Mouse (Mus musculus) brain, embryonic 14.5 days (tissue): ENCODE measurements at regions not wholly inside any gene's neighbourhood (a gene's known extent, or its start where the extent isn't known, plus 50 kb on each side); places are given as distances from the start of the nearest gene placed in this dataset.
"Not testable (repeated sequence)": the region's sequence is repeated elsewhere in the genome, so short reads cannot be mapped to it uniquely, and the experiment has no call there.

ENCODE experiments used
- DNase-seq: peaks from one replicate; pipeline ENCODE4 v3.0.0-alpha.2; 2011; ENCODE audit warnings: low read depth
- CTCF ChIP-seq: fragments of 200-500 bp; IDR thresholded peaks from 2 replicates; pipeline ENCODE4 v1.5.1; 2012; ENCODE audit warnings: inconsistent platforms, mild to moderate bottlenecking, moderate library complexity, borderline replicate concordance; ENCODE audit not compliant: insufficient read depth, insufficient read length; ENCODE audit errors: extremely low read depth
- POLR2A ChIP-seq: fragments of 200-500 bp; IDR thresholded peaks from 2 replicates; pipeline ENCODE4 v1.6.1; 2012; ENCODE audit warnings: mild to moderate bottlenecking, inconsistent platforms, borderline replicate concordance; ENCODE audit not compliant: poor library complexity, insufficient read depth, insufficient read length, severe bottlenecking; ENCODE audit errors: extremely low read depth

GRCm38 (mm10) chr10:111594651-111595050, 88.6 kb downstream of the Phlda1 start:
- TF ChIP-seq CTCF: no peak
- TF ChIP-seq POLR2A: no peak
- DNase-seq: peak; percentile 32

DNA sequence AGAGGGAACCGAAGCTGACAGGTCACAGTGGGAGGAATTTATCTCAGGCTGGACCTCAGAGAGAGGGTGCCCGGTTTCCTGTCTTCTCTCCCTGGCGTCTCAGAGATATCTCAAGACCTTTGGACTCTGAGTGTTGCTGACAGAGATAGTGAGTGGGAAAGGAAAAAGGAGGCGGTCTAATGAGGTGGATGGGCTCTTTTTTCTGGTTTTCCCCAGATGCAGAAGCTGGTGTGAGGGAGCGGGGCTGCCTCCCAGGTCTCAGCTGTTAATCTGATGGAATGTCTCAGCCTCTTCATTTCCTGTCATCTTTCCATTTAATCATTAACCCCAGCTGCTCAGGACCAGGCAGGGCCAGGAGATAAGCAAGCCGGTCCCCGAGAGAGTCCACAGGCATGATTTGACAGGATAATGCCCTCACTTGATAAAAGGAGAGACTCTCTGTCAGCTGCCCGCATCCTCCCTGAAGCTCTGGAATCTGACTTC, 89.5 kb downstream of the Phlda1 start:
- TF ChIP-seq POLR2A (no peak), CTCF (no peak)
- DNase-seq: peak; percentile 54

- DNase-seq: no peak
- TF ChIP-seq CTCF (no peak), POLR2A (no peak)
These were observed 92.6 kb downstream of the Phlda1 start for GRCm38 (mm10) chr10:111598650-111599049.

GRCm38 (mm10) chr10:111599297-111600250, 93.5 kb downstream of the Phlda1 start:
- DNase-seq: peak; percentile 36
- no peak for TF ChIP-seq POLR2A
- no peak for TF ChIP-seq CTCF

- DNase-seq: no peak
- no peak for TF ChIP-seq CTCF
- TF ChIP-seq POLR2A: no peak
These were observed 94.2 kb downstream of the Phlda1 start for GRCm38 (mm10) chr10:111600251-111600620.

- peak; percentile 90 for DNase-seq
- TF ChIP-seq POLR2A: no peak
- no peak for TF ChIP-seq CTCF
These were observed 94.6 kb downstream of the Phlda1 start for GRCm38 (mm10) chr10:111600677-111601099.

- TF ChIP-seq CTCF (no peak), POLR2A (no peak)
- DNase-seq: no peak
These were observed 97.1 kb downstream of the Phlda1 start for GRCm38 (mm10) chr10:111603166-111603565.

DNA sequence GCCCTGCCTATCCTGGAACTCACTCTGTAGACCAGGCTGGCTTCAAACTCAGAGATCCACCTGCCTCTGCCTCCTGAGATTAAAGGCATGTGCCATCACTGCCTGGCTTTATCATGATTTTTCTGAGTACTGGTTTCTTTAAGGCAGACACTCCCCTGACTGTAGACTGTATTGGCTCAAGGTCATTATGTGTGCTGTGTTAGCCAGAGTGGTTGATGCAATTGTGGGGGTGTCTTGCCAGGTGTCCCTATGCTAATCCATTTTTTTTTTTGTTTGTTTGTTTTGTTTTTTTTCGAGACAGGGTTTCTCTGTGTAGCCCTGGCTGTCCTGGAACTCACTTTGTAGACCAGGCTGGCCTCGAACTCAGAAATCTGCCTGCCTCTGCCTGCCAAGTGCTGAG, 101.3 kb downstream of the Phlda1 start:
- DNase-seq: not testable (repeated sequence)

- TF ChIP-seq CTCF (no peak), POLR2A (no peak)
- DNase-seq: no peak
These were observed 102.5 kb downstream of the Phlda1 start for GRCm38 (mm10) chr10:111608385-111609093.

DNA sequence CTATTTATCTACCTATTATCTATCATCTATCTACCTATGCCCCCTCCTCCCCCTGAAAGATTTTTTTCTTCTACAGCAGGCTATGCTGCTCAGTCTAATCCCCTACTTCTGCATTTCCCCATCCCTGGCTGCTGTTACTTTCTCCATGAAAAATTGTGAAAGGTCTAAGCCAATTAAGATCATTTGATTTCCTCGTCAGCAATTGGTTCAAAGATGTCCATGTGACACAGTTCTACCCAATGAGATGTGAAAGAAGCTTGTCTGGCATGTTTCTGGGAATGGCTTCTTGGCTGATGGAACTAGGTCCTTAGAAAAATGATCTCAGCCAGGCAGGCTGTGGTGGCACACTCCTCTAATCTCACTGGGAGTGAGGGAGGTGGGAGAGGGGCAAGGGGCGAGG, 103.8 kb downstream of the Phlda1 start:
- no peak for TF ChIP-seq CTCF
- no peak for TF ChIP-seq POLR2A
- no peak for DNase-seq

DNA sequence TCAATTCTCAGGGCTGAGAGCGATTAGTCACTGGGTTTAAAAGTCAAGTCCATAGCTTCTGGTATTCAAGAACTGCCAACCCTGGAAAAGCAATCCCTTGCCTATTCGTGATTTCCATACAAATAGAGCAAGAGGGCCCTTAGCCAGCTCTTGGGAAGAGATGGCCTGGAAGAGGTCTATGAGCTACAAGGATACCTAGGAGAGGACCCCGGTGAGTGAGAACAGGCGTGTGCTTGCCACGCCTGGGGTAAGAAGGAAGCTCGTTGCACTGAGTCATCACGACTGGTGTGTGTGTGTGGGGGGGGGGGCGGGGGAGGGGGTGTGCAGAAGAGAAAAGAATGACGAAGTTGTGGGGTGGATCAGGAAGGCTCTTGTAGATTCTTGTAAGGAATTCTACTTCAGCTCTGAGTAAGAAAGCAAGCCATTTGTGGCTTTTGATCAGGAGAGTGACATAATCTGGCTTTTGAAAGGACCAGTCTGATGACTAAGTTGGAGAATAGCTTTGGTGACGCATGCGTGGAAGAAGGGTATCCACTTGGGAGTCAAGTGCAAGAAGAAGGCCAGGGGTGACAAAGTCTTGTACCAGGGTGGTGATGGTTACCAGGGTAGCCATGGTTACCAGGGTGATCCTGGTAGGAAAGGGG, 113.7 kb downstream of the Phlda1 start:
- DNase-seq: no peak
- TF ChIP-seq POLR2A: no peak
- TF ChIP-seq CTCF: no peak
